Mouse (Mus musculus) gastrocnemius, postnatal 10 days (tissue): Measurements from ENCODE around the gene Il11ra1. TPM values are rescaled to one million over a fixed set of nuclear protein-coding genes. Genes with fewer than 3 reads are reported as not detected.
A peak's percentile ranks its signal among the peaks of the same experiment; 100 is the strongest.
"Not testable (repeated sequence)": the region's sequence is repeated elsewhere in the genome, so short reads cannot be mapped to it uniquely, and the experiment has no call there.

Experiments
- DNase-seq: peaks from one replicate; pipeline ENCODE4 v3.0.0; 2021; ENCODE audit warnings: mixed read lengths
- total RNA-seq, 2 experiments: library from RNA; stranded (reverse); gene quantifications; 2 replicates each; pipeline ENCODE4 v1.2.3; 2021

The Il11ra1 gene
- total RNA-seq, 2 experiments from 2014 or later, result 74.3 to 75.3 TPM

- DNase-seq, result no peak
Observed at GRCm38 (mm10) chr4:41754797-41755337, 55.1 kb downstream of the Il11ra1 start, which contains the start of gene Galt. TSS of gene Galt (plus strand) at chr4:41755228.

- peak; percentile 79 for DNase-seq
Observed at GRCm38 (mm10) chr4:41755338-41756305, 55.8 kb downstream of the Il11ra1 start, which contains the start of gene Sigmar1. TSS of gene Sigmar1 (minus strand) at chr4:41756157.

DNA sequence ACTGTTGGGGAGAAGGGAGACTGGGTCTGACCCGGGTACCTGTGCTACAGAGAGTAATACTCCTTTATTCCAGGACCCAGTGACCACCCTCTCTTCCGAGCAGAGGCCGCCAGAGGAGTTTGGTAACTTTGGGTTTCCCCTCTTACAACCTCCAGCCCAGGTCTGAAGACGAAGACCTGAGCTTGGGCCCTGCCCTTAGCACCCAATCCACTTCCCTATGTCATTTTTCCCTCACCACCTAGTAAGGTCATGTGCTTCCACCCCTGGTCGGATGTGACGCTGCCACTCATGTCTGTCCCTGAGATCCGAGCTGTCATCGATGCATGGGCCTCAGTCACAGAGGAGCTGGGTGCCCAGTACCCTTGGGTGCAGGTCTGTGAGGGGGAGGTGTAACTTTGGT is 56.7 kb downstream of the Il11ra1 start:
- DNase-seq, result no peak

GRCm38 (mm10) chr4:41757321-41757720 is 57.5 kb downstream of the Il11ra1 start:
- DNase-seq, result no peak

DNA sequence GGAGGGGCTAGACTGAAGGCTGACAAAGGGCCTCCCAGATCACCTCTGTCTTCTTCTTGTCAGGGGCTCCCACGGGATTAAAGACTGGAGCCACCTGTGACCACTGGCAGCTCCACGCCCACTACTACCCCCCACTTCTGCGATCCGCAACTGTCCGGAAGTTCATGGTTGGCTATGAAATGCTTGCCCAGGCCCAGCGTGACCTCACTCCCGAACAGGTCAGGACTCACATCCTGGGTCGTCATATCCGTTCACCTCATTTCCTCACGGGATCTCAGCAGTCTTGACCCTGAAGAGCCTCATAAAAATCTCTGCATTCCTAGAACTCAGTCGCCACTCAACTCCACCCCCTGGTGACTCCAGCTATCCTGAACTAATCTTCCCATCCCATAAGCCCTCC is 58.2 kb downstream of the Il11ra1 start:
- DNase-seq, result no peak

DNA sequence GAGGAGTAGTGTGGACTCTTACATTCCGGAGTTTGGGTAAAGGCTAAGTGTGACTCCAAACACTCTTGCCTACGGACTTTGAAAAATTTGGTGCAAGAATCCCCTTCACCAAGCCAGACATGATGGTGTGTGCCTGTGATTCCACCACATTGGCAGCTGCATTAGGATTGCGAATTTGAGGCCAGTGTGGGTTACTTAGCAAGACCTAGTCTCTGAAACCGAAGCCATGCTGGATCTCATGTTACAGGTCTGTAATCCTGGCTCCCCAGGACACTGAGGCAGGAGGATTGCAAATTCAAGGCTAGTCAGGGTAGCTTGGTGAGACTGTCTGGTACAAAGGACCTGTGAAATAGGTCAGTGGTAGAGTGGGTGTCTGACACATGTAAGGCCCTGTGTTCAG is 58.9 kb downstream of the Il11ra1 start:
- no peak for DNase-seq

DNA sequence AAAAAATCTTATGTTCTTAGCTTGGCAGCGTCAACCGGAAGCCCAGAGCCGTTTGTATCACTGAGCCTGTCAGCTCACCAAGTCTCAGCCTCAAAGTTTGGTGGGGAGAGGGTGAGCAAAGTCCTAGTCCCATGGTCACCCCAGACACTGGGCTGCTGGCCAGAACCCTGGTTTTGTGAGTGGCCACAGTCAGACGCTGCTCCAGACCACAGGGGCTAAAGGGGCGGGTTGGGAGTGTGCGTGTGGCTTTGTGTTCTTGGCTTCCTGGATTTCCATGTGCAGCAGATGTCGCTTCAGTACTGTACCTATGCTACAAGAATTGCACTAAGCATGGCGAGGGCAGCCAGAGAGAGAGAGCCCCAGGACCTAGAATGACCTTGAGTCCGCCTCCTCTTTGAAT is 59.4 kb downstream of the Il11ra1 start:
- DNase-seq, result no peak

- DNase-seq, result no peak
Observed at GRCm38 (mm10) chr4:41759656-41760287, 60.0 kb downstream of the Il11ra1 start.

DNA sequence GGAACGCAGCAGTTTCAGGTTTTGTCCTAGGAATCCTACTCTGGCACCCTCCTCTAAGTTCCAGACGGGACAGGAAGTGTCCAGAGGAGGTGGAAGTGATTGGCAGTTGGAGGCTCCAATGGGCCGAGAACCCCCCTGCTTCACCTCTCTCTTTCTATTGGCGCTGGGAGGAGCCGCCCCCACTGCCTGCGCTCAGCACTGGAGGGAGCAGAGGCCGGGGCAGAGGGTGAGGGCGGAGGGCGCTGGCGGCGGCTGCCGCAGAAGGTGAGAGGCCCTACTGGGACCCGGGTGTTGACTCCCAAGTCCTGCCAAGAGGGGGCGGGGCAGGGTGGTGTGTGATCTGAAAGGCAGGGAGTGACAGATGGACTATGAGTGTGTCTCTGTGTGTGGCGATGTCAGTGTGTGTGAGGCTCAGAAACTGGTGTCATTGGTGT is 60.5 kb downstream of the Il11ra1 start:
- peak; percentile 88 for DNase-seq

DNA sequence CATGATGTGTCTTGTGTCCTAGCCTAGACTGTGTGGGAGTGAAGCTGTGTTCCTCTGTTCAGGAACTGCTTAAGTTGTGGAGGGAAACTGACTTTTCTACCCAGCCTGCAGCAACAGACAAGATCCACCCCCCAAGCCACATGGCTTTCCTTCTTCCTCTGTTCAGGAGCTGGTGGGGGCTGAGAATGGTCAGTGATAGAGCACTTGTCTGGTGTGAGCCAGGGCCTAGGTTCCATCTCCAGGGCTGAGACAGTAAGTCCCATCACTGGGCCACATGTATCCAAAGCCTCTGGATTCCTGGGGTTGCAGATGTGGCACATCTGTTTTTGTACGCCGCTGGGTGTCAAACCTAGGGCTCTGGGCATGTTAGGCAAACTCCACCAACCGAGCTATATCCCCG is 61.1 kb downstream of the Il11ra1 start:
- no peak for DNase-seq

- no peak for DNase-seq
Observed at GRCm38 (mm10) chr4:41761680-41762079, 61.9 kb downstream of the Il11ra1 start.

DNA sequence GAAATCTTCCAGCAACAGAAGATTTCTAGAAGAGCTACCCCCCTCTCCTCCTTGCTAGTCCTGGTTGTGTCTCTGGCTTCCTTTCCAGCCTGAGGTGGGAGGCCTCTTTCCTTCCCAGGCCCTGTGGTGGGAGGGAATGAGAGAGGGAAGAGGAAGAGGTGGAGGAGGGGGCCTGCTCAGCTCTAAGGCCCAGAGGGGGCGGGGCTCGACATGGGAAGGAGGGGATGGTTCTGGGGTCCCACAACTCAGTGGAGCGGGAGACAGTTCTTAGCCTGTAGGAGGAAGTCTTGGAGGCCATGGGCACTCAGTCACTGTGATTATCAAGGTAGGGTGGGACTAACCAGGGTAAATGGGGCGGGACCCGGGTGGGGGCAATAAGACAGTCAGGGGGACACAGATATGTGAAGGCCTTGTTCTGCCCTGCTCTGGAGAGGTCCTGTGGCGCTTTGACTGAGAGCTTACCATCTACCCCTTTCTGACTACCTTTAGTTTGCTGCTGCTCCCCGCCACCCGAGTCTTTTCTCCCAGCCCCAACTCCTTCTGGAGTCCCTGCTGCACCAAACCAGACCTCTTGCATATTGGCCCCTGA is 62.4 kb downstream of the Il11ra1 start:
- peak; percentile 48 for DNase-seq

- peak; percentile 91 for DNase-seq
Observed at GRCm38 (mm10) chr4:41762688-41763114, 62.9 kb downstream of the Il11ra1 start.

- not testable (repeated sequence) for DNase-seq
Observed at GRCm38 (mm10) chr4:41763176-41763575, 63.4 kb downstream of the Il11ra1 start.

DNA sequence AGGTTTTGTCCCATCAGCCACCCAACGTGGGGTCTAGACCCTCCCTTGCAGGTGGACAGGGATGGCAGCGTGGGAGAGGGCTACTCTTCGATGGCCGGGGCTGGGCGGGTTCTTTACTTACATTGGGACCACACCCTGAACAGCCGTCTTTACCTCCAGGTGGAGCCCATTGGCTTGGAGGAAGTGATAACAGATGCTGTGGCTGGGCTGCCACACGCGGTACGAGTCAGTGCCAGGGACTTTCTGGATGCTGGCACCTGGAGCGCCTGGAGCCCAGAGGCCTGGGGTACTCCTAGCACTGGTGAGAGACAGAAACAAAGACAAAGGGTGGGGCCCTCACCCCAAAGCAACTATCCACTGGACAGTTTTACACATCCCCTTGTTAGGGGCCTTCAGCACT is 67.5 kb downstream of the Il11ra1 start:
- not testable (repeated sequence) for DNase-seq

GRCm38 (mm10) chr4:41772946-41773345 is 73.2 kb downstream of the Il11ra1 start:
- not testable (repeated sequence) for DNase-seq

GRCm38 (mm10) chr4:41773502-41773901 is 73.7 kb downstream of the Il11ra1 start:
- DNase-seq, result peak; percentile 63

GRCm38 (mm10) chr4:41774002-41774401 is 74.2 kb downstream of the Il11ra1 start, which contains the start of gene Ccl27a:
TSS of gene Ccl27a (minus strand) at chr4:41774247.
- DNase-seq, result peak; percentile 58

GRCm38 (mm10) chr4:41774506-41774905 is 74.7 kb downstream of the Il11ra1 start:
- DNase-seq, result not testable (repeated sequence)

DNA sequence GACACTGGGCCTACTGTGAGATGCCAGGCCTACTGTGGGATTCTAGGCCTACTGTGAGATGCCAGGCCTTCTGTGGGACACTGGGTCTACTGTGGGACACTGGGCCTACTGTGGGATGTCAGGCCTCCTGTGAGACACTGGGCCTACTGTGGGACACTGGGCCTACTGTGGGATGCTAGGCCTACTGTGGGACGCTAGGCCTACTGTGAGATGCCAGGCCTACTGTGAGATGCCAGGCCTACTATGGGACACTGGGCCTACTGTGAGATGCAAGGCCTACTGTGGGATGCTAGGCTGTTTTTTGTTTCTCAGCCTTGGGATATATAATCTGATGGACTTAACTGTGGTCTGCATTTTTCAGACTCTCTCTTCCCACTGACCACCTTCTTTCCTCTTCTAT is 76.1 kb downstream of the Il11ra1 start:
- DNase-seq, result not testable (repeated sequence)

DNA sequence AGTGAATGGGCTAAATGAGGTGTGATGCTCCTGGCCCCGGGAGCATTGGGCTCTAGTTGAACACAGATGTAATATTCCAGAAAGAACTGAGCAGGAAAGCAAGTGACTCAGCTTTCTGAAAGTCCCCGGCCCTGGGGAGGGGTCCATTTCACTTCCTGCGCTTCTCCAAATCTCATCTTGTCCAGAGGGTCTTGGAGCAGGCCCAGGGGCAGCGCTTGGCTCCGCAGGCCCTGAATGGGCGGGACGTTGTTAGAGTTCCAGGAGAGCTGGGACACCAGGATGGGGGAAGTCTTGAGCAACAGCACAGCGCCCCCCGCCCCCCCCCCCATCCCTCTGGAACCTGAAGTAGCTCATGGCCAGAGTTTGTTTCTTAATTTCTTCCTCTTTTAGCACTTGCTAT is 81.5 kb downstream of the Il11ra1 start:
- DNase-seq, result not testable (repeated sequence)
